Mouse (Mus musculus) heart, adult 8-10 months (tissue): ENCODE measurements at regions not wholly inside any gene's neighbourhood (a gene's known extent, or its start where the extent isn't known, plus 50 kb on each side); places are given as distances from the start of the nearest gene placed in this dataset.

ENCODE experiments used
- DNase-seq: peaks from one replicate; pipeline ENCODE4 v3.0.0; 2022; ENCODE audit warnings: low spot score

DNA sequence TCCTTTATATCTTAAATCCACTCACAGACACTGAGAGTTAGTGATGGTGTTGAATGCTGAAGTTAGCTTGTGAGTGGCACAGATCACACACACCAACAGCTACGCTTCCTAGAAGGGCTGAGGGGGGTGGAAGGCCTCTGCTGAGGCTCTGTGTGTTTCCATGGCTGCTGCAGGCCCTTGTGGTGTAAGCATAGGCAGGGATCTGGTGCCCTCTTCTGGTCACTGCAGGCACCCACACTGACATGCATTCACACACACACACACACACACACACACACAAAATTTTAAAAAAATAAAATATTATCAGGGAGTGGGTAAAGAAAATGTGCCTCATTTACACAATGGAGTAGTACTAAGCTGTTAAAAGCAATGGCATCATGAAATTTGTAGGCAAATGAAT lies 105.5 kb upstream of the 1700021F07Rik start:
- no peak for DNase-seq

DNA sequence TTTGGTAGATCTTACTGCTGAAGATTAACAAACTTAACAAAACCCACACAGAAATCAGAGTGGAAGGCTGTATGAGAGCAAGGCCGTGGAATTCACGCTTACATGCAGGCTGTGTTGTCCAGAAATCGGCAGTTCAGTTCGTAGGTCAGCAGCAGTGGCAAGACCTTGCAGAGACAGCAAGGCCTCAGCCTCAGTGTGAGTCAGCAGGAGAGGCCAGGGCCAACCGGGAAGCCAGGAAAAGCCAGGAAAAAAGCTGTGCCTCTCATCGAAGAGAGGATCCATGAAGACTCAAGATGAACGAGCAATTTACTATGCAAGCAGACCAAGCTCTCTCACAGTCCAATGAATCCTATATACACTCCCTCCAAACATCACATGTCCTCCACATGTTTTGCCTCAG lies 103.4 kb upstream of the 1700021F07Rik start:
- DNase-seq = no peak

DNA sequence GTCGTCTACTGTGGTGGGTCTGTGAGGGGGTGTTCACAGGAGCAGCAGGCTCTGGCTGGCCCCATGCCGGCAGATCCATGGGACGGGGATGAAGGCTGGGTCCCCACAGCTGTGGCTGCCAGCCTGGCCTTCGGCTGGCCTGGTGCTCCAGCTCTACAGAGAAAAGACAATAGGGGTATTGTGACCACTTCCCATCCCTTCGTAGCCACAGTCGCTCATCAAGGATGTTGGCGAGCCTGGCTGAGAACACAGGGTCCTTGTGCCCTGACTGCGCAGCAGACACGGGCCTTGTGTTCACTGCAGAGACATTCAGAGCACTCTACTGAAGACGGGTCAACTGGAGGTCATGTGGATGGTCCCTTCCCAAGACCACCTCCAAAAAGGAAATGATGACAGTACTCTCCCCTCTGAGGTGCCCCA lies 102.4 kb upstream of the 1700021F07Rik start:
- DNase-seq = no peak

DNA sequence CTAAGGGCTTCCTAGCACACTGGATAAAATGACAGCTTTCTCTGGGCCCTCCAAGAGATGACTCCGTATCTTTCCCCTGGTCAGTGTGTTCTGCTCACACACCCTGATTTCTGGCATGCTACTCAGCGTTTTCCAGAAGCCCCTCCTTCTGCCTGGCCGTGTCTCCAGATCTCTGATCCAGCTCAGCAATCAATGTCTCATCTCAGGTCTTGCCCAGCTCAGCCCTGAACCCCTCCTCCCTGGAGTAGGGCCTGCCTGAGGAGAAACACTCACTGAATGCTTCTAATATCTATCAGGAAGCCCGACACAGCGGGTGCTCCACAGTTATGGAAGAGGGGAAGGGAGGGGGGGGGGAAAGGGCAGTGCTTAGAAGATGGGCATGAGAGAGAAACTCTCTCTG lies 101.9 kb upstream of the 1700021F07Rik start:
- no peak for DNase-seq

DNA sequence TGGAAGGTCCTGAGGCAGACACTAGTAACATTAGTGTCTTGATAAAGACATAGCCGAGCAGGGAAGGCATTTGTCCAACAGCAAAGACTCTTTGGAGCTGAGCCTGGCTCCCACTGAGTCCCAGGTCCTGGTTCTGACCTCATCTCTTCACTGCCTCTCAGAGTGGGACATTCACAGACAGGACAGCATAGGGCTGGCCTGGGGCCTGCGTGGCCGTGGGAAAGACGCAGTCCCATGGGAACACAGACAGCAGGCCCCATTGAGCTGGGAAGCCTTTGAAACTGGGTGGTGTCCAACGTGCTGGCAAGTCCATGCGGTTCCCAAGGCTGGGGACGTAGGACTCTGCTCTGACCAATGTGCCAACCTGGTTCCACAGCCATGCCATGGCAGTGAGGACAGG lies 97.5 kb upstream of the 1700021F07Rik start:
- no peak for DNase-seq

DNA sequence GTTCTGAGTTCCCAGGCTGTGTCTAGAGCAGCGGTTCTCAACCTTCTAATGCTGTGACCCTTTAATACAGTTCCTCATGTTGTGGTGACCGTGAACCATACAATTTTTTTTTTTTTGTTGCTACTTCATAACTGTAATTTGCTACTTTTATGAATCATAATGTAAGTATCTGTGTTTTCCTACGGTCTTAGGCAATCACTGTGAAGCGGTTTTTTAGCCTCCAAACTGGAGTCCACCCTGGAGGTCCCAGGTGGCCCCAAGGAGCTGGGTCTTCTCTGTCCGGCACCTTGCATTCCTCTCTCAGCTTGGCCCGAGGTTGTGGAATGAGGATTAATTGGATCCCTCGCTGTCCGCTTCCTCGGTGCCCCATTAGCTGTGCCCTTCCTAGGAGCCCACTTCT lies 96.6 kb upstream of the 1700021F07Rik start:
- no peak for DNase-seq

DNA sequence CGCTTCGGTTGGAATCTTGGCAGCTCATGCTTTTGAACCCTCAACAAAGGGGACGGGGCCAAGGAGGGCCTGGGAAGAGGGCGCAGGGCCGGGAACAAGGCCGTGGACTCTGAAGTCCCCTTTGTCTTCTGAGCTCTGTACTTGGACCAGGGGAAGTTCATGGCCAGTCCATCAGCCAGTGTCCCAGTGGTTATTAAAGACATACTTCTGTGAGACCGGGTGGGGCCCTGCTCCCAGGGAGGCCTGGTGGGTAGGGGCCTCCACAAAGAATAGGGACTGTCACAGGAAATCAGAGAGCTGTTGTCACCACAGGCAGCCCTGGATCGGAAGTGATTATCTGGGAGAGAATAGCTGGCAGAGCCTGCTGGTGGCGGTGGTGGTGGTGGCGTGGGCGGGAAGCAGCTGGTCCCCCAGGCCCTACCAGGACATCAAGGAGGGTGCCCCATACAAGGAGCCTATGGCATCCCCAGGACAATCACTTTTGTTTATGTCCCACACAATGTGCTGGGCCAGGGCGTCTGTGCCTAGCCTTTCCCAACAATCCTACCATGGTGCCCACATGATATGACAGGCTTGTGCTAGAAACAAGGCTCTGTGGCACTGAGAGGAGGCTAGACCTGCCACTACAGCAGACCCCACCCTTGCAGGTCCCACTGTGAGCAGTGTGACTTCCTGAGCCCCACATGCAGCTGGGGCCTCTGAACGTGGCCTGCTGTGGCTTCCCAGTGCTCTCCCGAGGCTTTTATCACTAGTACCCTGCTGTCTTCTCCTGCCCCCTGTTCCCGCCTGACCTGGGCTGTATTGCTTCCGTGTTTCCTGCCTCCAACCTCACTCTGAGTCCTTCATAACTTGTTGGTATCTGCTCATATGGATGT lies 96.0 kb upstream of the 1700021F07Rik start:
- DNase-seq = no peak

DNA sequence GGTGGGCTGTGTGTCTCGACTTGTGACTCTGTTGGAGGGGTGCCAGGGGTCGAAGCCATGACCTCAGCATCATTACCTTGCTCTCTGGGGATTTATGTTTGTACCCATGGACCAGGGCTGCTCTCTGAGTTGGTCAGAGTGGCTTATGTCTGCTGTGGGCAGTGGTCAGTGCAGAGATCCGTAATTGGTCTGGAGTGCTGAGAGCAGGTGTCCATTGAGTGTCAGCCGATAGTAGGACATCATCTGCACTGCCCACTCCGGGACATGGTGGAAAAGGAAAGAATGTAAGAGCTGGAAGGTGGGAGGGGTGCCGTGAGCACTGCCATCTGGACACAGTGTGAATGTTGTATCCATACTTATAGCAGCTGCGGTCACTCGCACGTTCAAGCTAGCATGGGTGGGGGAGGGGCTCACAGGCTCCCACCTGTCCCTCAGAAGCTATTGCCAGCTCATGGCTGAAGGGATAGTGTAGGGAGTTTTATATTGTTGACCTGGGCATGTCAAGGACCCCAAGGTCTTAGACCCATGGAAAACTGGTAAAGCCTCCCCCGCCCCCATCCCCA lies 94.4 kb upstream of the 1700021F07Rik start:
- DNase-seq = no peak

DNA sequence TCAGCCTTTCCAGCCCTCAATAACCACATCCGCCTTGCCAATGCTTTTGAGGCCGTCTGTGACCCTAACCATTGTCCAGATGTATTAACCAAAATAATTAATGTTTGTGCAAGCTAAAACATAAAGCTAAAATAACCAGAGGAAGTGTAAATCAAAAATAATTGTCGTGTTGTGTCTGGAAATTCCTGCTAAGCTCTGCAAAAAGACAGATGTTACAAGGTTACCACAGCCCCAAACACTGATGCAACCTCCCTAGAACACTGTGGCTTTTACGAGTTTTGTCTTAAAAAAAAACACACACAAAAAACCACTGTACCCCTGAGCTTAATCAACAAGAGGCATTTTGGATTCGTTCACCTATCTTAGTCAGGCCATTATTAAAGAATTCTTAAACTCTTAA lies 90.5 kb upstream of the 1700021F07Rik start:
- no peak for DNase-seq

DNA sequence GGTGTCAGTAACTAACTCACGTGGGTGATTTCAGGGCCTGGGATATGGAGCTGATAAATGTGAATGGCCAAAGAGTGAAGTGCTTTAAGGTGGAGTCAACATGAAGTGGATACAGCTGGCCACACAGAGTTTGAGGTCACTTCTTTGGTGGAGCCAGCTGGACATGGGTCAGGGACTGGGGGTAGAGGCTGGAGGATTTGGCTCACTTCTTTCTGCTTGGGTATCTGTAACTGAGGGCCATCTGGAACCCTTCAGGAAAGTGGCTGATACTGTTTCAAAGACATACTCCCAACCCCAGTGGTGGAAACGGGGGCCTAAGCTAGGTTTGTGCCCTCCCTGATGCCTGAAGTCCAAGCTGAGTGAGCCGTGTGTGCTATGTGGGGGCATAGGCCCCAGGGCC lies 90.1 kb upstream of the 1700021F07Rik start:
- peak; percentile 71 for DNase-seq

DNA sequence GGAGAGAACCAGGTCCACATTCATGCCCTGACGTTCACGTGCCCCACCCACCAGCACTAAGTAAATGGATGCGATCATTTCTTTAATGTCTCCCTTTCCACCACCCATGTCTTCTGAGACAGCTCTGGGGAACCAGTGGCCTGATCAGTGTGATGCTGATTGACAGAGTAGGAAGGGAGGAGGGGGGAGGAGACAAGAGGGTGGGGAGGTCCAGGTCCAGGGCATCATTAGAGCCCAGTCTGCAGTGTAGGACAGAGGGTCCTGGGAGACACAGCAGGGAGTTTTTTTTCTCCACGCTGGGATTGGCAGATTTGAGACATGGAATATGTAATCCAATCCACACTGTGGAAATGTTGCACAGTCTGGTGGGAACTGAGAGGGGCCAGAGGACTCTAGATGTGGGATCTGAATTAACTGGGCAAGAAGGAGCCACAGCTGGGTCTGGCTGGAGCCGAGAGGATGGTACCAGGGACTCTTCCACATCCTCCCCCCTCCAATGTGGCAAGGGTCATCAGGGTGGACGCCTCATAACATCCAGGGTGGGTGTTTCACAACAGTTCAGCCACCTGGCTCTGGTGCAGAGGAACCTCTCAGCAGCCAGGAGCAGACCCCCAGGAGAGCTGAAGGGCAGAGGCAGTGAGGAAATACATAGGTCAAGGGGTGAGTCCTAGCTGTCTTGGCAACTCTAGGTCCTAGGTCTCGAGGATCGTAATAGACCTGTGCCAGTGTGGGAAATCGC lies 89.3 kb upstream of the 1700021F07Rik start:
- DNase-seq = no peak

DNA sequence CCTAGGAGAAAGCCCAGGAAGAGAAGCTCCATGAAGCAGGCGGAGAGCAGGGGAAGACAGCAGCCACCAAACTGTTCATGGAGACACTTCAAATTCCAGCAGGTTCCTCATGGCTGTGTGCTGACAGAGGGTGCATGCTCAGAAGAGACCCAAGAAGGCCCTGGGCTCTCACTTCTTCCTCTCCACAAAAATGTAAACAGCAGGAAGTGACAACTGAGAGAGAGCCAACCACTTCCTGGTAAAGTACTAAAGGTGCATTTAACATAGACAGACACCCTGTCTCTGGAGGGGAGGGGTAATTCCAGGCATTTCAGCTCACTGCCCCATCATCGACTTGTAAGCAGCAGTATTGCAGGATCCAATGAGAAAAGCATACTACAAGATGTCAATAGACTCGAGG lies 85.8 kb upstream of the 1700021F07Rik start:
- DNase-seq = no peak

DNA sequence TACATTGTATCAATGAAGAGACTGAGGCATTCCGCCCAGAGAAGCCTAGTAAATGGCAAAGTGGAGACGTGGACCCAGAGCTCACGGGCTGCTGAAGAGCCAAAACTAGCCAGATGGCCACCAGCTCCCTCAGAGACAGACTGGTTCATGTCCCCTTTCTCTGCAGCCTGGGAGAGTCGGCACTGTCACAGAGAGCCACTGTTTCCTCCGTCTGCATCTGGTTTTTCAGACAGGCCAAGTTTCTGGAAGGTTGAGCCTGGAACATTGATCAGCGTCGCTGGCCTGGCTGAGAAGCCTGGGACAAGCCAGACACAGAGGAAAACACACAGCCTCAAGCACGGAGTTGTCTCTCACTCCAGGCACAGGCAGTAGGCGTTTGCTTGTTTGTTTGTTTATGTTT lies 83.4 kb upstream of the 1700021F07Rik start:
- DNase-seq = peak; percentile 22

DNA sequence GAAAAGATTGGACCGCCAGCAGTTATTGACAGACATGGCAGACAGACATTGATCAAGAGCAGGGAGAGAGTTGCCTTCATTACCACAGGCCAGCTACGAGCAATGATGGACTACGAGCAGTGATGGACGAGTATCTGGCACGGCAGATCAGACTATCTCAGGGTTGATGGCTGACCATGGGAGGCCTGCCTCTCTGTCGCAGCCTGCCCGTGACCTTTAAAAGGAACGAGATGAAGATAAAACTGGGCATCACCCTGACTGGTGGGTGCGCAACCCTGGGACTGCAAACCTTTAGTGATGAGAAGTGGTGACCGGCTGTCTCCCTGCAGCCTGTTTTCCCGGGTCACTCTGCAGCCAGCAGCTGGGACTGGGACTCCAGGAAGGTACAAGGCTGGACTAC lies 80.3 kb upstream of the 1700021F07Rik start:
- DNase-seq = no peak

DNA sequence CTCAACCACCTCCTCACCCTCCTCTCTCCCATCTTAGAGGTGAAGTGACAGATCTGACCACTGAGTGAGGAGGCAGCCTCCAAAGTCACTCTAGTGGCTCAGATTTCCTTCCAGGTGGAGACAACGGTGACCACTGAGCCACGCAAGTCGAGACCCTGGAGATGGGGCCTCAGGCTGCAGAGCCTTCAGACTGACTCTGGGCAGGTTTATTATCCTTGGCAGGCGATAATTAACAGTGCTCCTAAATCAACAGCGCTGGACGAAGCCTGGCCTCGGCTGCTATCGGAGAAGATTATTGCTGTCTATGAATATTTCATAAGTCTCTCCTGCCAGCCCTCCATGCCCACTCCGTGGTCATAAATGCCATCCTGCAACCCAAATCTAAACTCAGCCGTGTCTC lies 79.1 kb upstream of the 1700021F07Rik start:
- no peak for DNase-seq

DNA sequence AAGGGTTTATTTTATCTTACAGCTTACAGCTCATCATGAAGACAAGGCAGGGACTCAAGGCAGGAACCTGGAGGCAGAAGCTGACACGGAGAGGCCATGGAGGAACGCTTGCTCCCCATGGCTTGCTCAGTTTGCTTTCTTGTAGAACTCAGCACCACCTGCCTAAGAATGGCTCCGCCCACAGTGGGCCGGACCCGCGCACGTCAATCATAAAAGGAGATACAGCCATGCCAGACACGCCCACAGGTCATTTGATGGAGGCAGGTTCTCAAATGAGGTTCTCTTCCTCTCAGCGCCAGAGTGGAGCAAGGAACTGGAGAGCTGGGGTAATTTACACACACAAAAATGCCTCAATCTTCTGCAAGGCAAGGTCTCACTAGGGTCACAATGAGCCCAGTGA lies 78.0 kb upstream of the 1700021F07Rik start:
- DNase-seq = no peak

DNA sequence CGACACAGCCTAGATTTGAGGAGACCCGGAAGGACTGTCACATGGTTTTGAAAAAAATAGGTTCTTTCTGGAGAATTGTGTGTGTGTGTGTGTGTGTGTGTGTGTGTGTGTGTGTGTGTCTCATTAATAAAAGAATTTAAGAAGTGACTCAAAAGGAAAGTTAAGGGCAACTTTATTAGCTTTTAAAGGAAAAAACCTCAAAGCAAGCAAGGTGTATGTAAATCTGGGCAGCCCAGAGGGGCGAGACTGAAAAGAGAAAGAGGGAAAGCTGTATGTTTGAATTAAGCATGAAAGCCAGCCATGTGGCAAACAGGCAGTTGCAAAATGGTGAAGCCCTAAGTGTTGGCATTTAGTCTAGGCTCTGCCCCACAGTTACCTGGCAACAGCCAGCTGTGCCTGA lies 77.3 kb upstream of the 1700021F07Rik start:
- no peak for DNase-seq

DNA sequence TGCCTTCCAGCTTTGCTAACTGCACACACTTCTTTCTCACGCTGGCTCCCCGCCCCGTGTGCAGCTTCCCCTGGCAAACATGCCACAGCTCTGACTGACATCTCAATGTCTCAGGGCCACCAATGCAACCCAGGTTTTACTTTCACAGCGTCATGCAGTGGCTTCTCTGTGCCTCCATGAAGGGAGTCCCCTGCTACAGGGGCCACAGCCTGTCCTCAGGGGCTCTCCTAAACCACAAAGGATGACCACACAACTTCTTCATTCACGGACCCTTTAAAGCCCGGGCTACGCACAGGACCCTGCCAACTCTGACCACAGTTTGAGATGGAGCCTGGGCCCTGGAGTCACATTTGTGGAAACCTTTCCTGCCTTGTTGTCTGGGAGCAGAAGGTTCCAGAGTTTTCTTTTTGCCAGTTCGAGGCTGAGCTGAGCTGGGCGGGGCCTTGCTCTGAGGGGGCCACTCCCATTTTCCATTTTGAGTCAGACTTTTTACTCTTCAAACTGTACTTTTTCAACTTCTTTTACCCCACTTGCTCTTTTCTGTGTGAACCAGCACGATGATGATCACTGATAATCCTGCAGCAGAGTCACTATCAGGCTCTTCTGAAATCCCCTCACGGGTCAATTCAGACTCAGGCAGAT lies 73.7 kb upstream of the 1700021F07Rik start:
- DNase-seq = peak; percentile 13

DNA sequence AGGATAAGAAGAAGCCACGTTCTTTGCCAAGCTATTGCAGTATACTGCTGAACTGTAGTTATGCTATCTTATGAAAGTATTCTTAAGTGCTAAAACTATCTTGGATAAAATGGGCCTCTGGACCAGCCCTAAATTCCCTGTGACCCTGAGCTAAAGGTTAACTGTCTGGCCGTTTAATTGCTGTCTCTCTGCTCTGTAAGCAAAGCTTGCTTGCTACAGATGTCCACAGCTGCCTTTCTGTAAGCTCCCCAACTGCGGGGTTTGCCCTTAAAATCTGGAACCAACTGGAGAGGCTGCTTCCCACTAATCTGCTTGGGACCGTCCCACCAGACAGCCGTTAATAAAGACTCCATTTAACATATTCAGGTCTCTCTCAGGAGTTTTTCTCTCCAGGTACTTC lies 73.2 kb upstream of the 1700021F07Rik start:
- DNase-seq = peak; percentile 67

DNA sequence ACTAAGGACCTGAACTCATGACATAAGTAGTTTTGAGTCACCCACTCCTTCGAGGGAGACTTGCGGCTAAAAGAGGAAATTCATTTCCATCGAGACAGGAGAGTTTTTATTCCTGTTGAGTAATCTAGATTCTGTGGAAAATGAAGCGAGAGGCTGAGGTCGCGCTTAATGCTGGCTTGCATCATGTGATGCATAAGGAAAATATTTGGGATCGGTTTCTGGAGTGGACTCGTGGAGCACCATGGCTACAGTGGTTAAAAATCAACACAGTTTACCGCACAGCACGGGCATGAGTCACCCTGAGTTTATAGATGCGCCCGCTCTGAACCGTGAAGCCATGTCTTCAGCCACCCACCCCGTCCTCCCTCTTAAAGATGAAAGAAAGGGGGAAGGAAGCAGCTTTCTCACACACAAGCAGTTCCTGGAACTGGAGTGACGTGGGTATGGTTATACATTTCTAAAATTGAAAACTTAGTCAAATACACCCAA lies 70.3 kb upstream of the 1700021F07Rik start:
- DNase-seq = no peak

DNA sequence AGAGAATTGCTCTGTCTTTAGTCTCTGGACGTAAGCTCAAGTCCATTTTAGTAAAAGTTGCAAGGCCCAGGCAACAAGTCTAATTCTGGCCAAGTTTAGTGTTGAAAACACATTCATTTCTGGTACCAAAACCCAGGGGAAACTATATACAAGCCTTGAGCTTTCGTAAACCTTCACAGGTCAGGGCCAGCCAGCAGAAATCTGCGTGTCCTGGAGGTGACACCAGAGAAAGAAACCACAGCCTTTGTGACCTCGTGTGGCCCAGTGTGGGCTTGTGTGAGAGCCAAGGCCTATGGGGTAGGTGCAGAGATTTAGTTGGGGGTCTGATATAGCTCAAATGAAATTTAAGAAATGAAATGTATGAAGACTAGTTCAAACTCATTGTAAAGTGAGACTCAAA lies 69.6 kb upstream of the 1700021F07Rik start:
- no peak for DNase-seq
